Mouse (Mus musculus) gastrocnemius, adult 2 months (tissue): Measurements from ENCODE around the gene Thsd1. TPM values are rescaled to one million over a fixed set of nuclear protein-coding genes. Genes with fewer than 3 reads are reported as not detected.
A peak's percentile ranks its signal among the peaks of the same experiment; 100 is the strongest.
"Not testable (repeated sequence)": the region's sequence is repeated elsewhere in the genome, so short reads cannot be mapped to it uniquely, and the experiment has no call there.

Source experiments
- DNase-seq: peaks from one replicate; pipeline ENCODE4 v3.0.0; 2022
- H3K27ac ChIP-seq: fragments of 200-600 bp; 2 replicates; pipeline ENCODE4 v1.8.1; 2022; ENCODE audit warnings: mild to moderate bottlenecking
- H3K4me3 ChIP-seq: fragments of 200-600 bp; 2 replicates; pipeline ENCODE4 v1.8.1; 2022; ENCODE audit warnings: mild to moderate bottlenecking, moderate library complexity
- CTCF ChIP-seq: fragments of 200-600 bp; IDR thresholded peaks from 2 replicates; pipeline ENCODE4 v1.8.1; 2022; ENCODE audit warnings: antibody characterized with exemption, mild to moderate bottlenecking, moderate library complexity
- intact Hi-C: fragments of 180-260 bp; cut with DNase I; formaldehyde crosslinking; loops from one replicate; pipeline ENCODE4 v1.15.1; 2025
- total RNA-seq, 2 experiments: library from RNA; stranded (reverse); gene quantifications; 2 replicates each; pipeline ENCODE4 v1.2.3; 2021

Gene Thsd1
- total RNA-seq, 2 experiments from 2014 or later: 1.6 to 1.9 TPM

GRCm38 (mm10) chr8:22274641-22275040, 47.5 kb downstream of the Thsd1 start:
- intact Hi-C loops: no loop called here
- Histone ChIP-seq H3K27ac (peak overlapping the region; percentile 48), H3K4me3 (no peak overlapping the region)
- DNase-seq: peak; percentile 53
- TF ChIP-seq CTCF: no peak

GRCm38 (mm10) chr8:22282999-22283491, 55.9 kb downstream of the Thsd1 start, which contains the start of gene Tpte:
Gene Tpte (plus strand): TSS chr8:22283441.
- DNase-seq: no peak
- Histone ChIP-seq H3K27ac (no peak within 1 kb of the TSS), H3K4me3 (no peak within 1 kb of the TSS)
- intact Hi-C loops: no loop called here
- no peak for TF ChIP-seq CTCF

- no peak for DNase-seq
- intact Hi-C loops: loop anchor here (10.0 kb wide), 1 partner anchor 108 kb away; the partner anchor contains the start of gene Vps36
- no peak for TF ChIP-seq CTCF
- no peak overlapping the region for H3K27ac ChIP-seq
- H3K4me3 ChIP-seq: no peak overlapping the region
Observed at GRCm38 (mm10) chr8:22302326-22302725, 75.2 kb downstream of the Thsd1 start.

- H3K4me3 ChIP-seq: peak overlapping the region; percentile 5; the same call in 1 of the 2 replicates
- intact Hi-C loops: loop anchor here (10.0 kb wide), 1 partner anchor 108 kb away; the partner anchor contains the start of gene Vps36
- no peak for TF ChIP-seq CTCF
Observed at GRCm38 (mm10) chr8:22302896-22303306, 75.8 kb downstream of the Thsd1 start.

GRCm38 (mm10) chr8:22304045-22304444, 76.9 kb downstream of the Thsd1 start:
- not testable (repeated sequence) for DNase-seq, H3K4me3 ChIP-seq, H3K27ac ChIP-seq
- intact Hi-C loops: loop anchor here (10.0 kb wide), 1 partner anchor 109 kb away; the partner anchor contains the start of gene Vps36
- 0 out of 2 replicates have a peak, but pooled peaks have one; percentile 6 for TF ChIP-seq CTCF

More at GRCm38 (mm10) chr8:22302896-22303306, 75.8 kb downstream of the Thsd1 start:
- DNase-seq: no peak
- H3K27ac ChIP-seq: no peak overlapping the region

- intact Hi-C loops: loop anchor here (10.0 kb wide), 1 partner anchor 112 kb away; the partner anchor contains the start of gene Vps36
- H3K4me3 ChIP-seq: no peak overlapping the region
- no peak for DNase-seq
- no peak for TF ChIP-seq CTCF
- no peak overlapping the region for H3K27ac ChIP-seq
Observed at GRCm38 (mm10) chr8:22306999-22307398, 79.9 kb downstream of the Thsd1 start.

Other genes starting within 250 kb of the Thsd1 start
- gene Atp7b, start 167.0 kb upstream of the Thsd1 start, total RNA-seq: under 1 TPM in 1 of 2 experiments, not detected in 1; 0.06 TPM
- gene Alg11, start 166.6 kb upstream of the Thsd1 start, total RNA-seq: 1 to 10 TPM; 6.1 to 7.6 TPM
- under 1 TPM; 0.22 to 0.48 TPM for gene Nek5, start 102.3 kb upstream of the Thsd1 start, total RNA-seq
- gene Nek3, start 60.9 kb upstream of the Thsd1 start, total RNA-seq: 1 to 10 TPM; 2.8 to 3.4 TPM
- gene Ckap2, start 41.5 kb upstream of the Thsd1 start, total RNA-seq: not detected
- gene Vps36, start 34.5 kb upstream of the Thsd1 start, total RNA-seq: 10 to 100 TPM; 31.6 to 31.8 TPM
- not detected for gene Tpte, start 56.1 kb downstream of the Thsd1 start, total RNA-seq
- 10 to 100 TPM; 10.2 to 14.1 TPM for gene Slc25a15, start 171.3 kb downstream of the Thsd1 start, total RNA-seq
- gene Mrps31, start 184.0 kb downstream of the Thsd1 start, total RNA-seq: 10 to 100 TPM; 25.7 to 37.8 TPM